Mouse (Mus musculus) spleen, embryonic (tissue): Measurements from ENCODE around the gene Arxes1.
"Not testable (repeated sequence)": the region's sequence is repeated elsewhere in the genome, so short reads cannot be mapped to it uniquely, and the experiment has no call there.

Source experiments
- CTCF ChIA-PET: fragments of 350-600 bp; sonication (Branson Sonifier 250); formaldehyde crosslinking; loops from one replicate; lab custom pipeline; 2022; lab: Charles Lee

Gene Arxes1

GRCm38 (mm10) chrX:136032799-136033763 is at the start of gene Arxes1:
TSS of gene Arxes1 (plus strand) at chrX:136033367.
- CTCF ChIA-PET, result not testable (repeated sequence)

- CTCF ChIA-PET, result no interaction called here
Measured at GRCm38 (mm10) chrX:135984539-135985260, 48.5 kb upstream of the Arxes1 start.

- CTCF ChIA-PET, result no interaction called here
Measured at GRCm38 (mm10) chrX:135986267-135986666, 46.9 kb upstream of the Arxes1 start.

- CTCF ChIA-PET, result no interaction called here
Measured at GRCm38 (mm10) chrX:135990661-135991060, 42.5 kb upstream of the Arxes1 start.

- CTCF ChIA-PET, result not testable (repeated sequence)
Measured at GRCm38 (mm10) chrX:135993192-135993594, 40.0 kb upstream of the Arxes1 start.

GRCm38 (mm10) chrX:135993664-135994119 is 39.5 kb upstream of the Arxes1 start, which contains the start of gene Arxes2:
TSS of gene Arxes2 (plus strand) at chrX:135993824.
- CTCF ChIA-PET, result not testable (repeated sequence)

GRCm38 (mm10) chrX:136007199-136007843 is 25.8 kb upstream of the Arxes1 start:
- CTCF ChIA-PET, result no interaction called here

- CTCF ChIA-PET, result no interaction called here
Measured at GRCm38 (mm10) chrX:136014392-136014791, 18.8 kb upstream of the Arxes1 start.

GRCm38 (mm10) chrX:136030331-136030730 is 2.8 kb upstream of the Arxes1 start:
- CTCF ChIA-PET, result no interaction called here

- CTCF ChIA-PET, result no interaction called here
Measured at GRCm38 (mm10) chrX:136043726-136044125, 10.6 kb downstream of the Arxes1 start.

- CTCF ChIA-PET, result no interaction called here
Measured at GRCm38 (mm10) chrX:136047528-136047927, 14.4 kb downstream of the Arxes1 start.

GRCm38 (mm10) chrX:136051219-136051618 is 18.1 kb downstream of the Arxes1 start:
- CTCF ChIA-PET, result no interaction called here

- CTCF ChIA-PET, result no interaction called here
Measured at GRCm38 (mm10) chrX:136060698-136061097, 27.5 kb downstream of the Arxes1 start.

GRCm38 (mm10) chrX:136067201-136067991 is 34.2 kb downstream of the Arxes1 start:
- CTCF ChIA-PET, result not testable (repeated sequence)

- CTCF ChIA-PET, result not testable (repeated sequence)
Measured at GRCm38 (mm10) chrX:136068020-136068419, 34.9 kb downstream of the Arxes1 start, which contains the start of gene Bex2. TSS of gene Bex2 (minus strand) at chrX:136068236.
